Mouse (Mus musculus): ENCODE data around the gene Bsn.

DNA sequence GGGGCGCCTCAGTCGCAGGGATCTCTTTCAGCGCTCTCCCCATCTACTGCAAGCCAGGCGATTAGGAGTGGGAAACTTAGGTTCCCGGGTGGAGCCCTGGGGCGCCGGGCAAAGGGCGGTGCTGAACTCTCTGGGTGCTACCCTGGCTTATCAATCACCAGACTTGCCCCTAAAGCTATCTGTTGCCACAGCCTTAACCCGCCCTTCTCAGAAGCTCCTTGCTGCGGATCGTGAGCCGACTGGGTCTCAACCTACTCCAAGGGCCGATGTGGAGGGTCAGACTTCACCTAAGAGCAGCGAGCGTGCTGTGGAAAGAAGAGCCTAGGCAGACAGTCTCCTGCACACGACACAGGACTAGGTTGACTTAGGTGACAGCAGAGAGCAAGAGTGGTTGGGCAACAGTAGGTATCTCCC is 95.2 kb downstream of the Bsn start:
- TF ChIP-seq CTCF (IDR thresholded peaks at IDR 0.05; ENCODE audit: low read depth) = no peak
- TF ChIP-seq EP300 (IDR thresholded peaks at IDR 0.05; ENCODE audit: low read depth) = no peak
